18 mouse cellular contexts compared by ENCODE assay signal in genomic region chr7:19691434-19691833, GRCm38 (mm10). TPM values are rescaled to one million over a fixed set of nuclear protein-coding genes. Genes with fewer than 3 reads are reported as not detected.
DNase-seq lines count a peak whose midpoint lies in the region; ATAC-seq and TF ChIP-seq lines count a peak whose summit lies in the region.
"Had no signal": no experiment of that assay in that cellular context is flagged by ENCODE, and none has a peak within 500 bp of the region (broad histone marks: within the 10 kb centered on the region; RNA-seq: fewer than 3 reads in every experiment).

No protein-coding gene starts in this region.

- H3K36me3 ChIP-seq in intestine, embryonic 15.5 days = no peaks in the 10 kb centered on the region
- no peaks in the 10 kb centered on the region for H3K36me3 ChIP-seq in intestine, postnatal 0 days (ENCODE audit: control insufficient read depth, insufficient read depth)
- H3K36me3 ChIP-seq in midbrain, embryonic 11.5 days (ENCODE audit: control insufficient read depth, insufficient read depth, low read length) = peaks cover 3% of the 10 kb centered on the region
- peaks cover 6% of the 10 kb centered on the region for H3K36me3 ChIP-seq in midbrain, embryonic 13.5 days
- H3K36me3 ChIP-seq in liver, embryonic 11.5 days (ENCODE audit: control insufficient read depth, insufficient read depth, low read length) = peaks cover 4% of the 10 kb centered on the region; the same call in 1 of the 2 replicates

- ATAC-seq in intestine, embryonic 15.5 days = no peak
- no peak for ATAC-seq in intestine, postnatal 0 days
- no peak for ATAC-seq in midbrain, embryonic 11.5 days (ENCODE audit: low FRiP score)
- ATAC-seq in midbrain, embryonic 13.5 days = no peak
- no peak for ATAC-seq in liver, embryonic 11.5 days (replicated peaks; ENCODE audit: low FRiP score)
- ATAC-seq in cerebellum, adult (ENCODE audit: insufficient number of reproducible peaks, low FRiP score, low TSS enrichment) = no peak
- no peak for ATAC-seq in CD4-positive, CD25-positive, alpha-beta regulatory T cell, adult 4 months

- H3K4me2 ChIP-seq in intestine, embryonic 15.5 days (replicated peaks) = peak overlapping the region; percentile 6; the same call in 1 of the 2 replicates
- H3K4me2 ChIP-seq in intestine, postnatal 0 days (replicated peaks; ENCODE audit: low read depth) = no peak overlapping the region
- no peak overlapping the region for H3K4me2 ChIP-seq in midbrain, embryonic 11.5 days
- H3K4me2 ChIP-seq in midbrain, embryonic 13.5 days (replicated peaks) = no peak overlapping the region
- peak overlapping the region; percentile 45 for H3K4me2 ChIP-seq in liver, embryonic 11.5 days

- DNase-seq in midbrain, embryonic 11.5 days (ENCODE audit: low spot score, missing footprints) = peak; percentile 69
- no peak for DNase-seq in liver, embryonic 11.5 days (ENCODE audit: low spot score)
- no peak for DNase-seq in left cerebral cortex, adult 18-20 months (ENCODE audit: low spot score in 2 of 2)
- DNase-seq: cerebellum, adult 18-20 months; heart, postnatal 14 days; kidney, adult 18-20 months; layer of hippocampus, adult 9-11 months; right cerebral cortex, adult 18-20 months had no signal

- H3K9ac ChIP-seq in intestine, embryonic 15.5 days = no peak overlapping the region
- no peak overlapping the region for H3K9ac ChIP-seq in intestine, postnatal 0 days (ENCODE audit: low read depth, low read length)
- H3K9ac ChIP-seq in midbrain, embryonic 11.5 days (ENCODE audit: low read length) = no peak overlapping the region
- H3K9ac ChIP-seq in midbrain, embryonic 13.5 days (replicated peaks) = no peak overlapping the region
- H3K9ac ChIP-seq in liver, embryonic 11.5 days (ENCODE audit: low read depth, low read length) = no peak overlapping the region

- H3K27ac ChIP-seq in intestine, embryonic 15.5 days = no peak overlapping the region
- no peak overlapping the region for H3K27ac ChIP-seq in intestine, postnatal 0 days (ENCODE audit: low read depth, low read length)
- no peak overlapping the region for H3K27ac ChIP-seq in midbrain, embryonic 11.5 days (ENCODE audit: low read depth, low read length)
- H3K27ac ChIP-seq in midbrain, embryonic 13.5 days = no peak overlapping the region
- peak overlapping the region; percentile 33; the same call in 1 of the 2 replicates for H3K27ac ChIP-seq in liver, embryonic 11.5 days (ENCODE audit: low read depth, low read length)

- no peak overlapping the region for H3K4me3 ChIP-seq in intestine, embryonic 15.5 days (replicated peaks)
- H3K4me3 ChIP-seq in intestine, postnatal 0 days (ENCODE audit: low read depth, low read length) = no peak overlapping the region
- no peak overlapping the region for H3K4me3 ChIP-seq in midbrain, embryonic 11.5 days (ENCODE audit: low read depth, low read length)
- no peak overlapping the region for H3K4me3 ChIP-seq in midbrain, embryonic 13.5 days (replicated peaks)
- peak overlapping the region; percentile 16; the same call in 1 of the 2 replicates for H3K4me3 ChIP-seq in liver, embryonic 11.5 days (ENCODE audit: low read depth, low read length)

- peaks cover 30% of the 10 kb centered on the region for H3K4me1 ChIP-seq in intestine, embryonic 15.5 days (replicated peaks)
- peaks cover 16% of the 10 kb centered on the region; the same call in 1 of the 2 replicates for H3K4me1 ChIP-seq in intestine, postnatal 0 days (replicated peaks; ENCODE audit: control insufficient read depth, insufficient read depth, low read length)
- peaks cover 4% of the 10 kb centered on the region; the same call in 1 of the 2 replicates for H3K4me1 ChIP-seq in midbrain, embryonic 11.5 days (ENCODE audit: control insufficient read depth, insufficient read depth, low read length)
- 0 out of 2 replicates have a peak, but pooled peaks cover 6% of the 10 kb centered on the region for H3K4me1 ChIP-seq in midbrain, embryonic 13.5 days (replicated peaks)
- H3K4me1 ChIP-seq in liver, embryonic 11.5 days (replicated peaks; ENCODE audit: control insufficient read depth, insufficient read depth, low read length) = peaks cover 34% of the 10 kb centered on the region

- no peak for TF ChIP-seq CTCF in intestine, postnatal 0 days (IDR thresholded peaks at IDR 0.05; ENCODE audit: low read depth)

- no peaks in the 10 kb centered on the region for H3K9me3 ChIP-seq in intestine, embryonic 15.5 days
- H3K9me3 ChIP-seq in intestine, postnatal 0 days (ENCODE audit: control insufficient read depth) = no peaks in the 10 kb centered on the region
- peaks cover under 1% of the 10 kb centered on the region; the same call in 1 of the 2 replicates for H3K9me3 ChIP-seq in midbrain, embryonic 11.5 days (ENCODE audit: control insufficient read depth, low read length)
- H3K9me3 ChIP-seq in midbrain, embryonic 13.5 days = no peaks in the 10 kb centered on the region
- H3K9me3 ChIP-seq in liver, embryonic 11.5 days (ENCODE audit: control insufficient read depth, low read length) = no peaks in the 10 kb centered on the region

- WGBS in intestine, embryonic 15.5 days = 70% methylated on average over 6 of the region's 6 CpGs
- 61% methylated on average over 6 of the region's 6 CpGs for WGBS in intestine, postnatal 0 days
- WGBS in midbrain, embryonic 11.5 days = 79% methylated on average over 6 of the region's 6 CpGs
- 78% methylated on average over 6 of the region's 6 CpGs for WGBS in midbrain, embryonic 13.5 days
- 64% methylated on average over 6 of the region's 6 CpGs for WGBS in liver, embryonic 11.5 days

- no peaks in the 10 kb centered on the region for H3K27me3 ChIP-seq in intestine, embryonic 15.5 days (replicated peaks)
- H3K27me3 ChIP-seq in intestine, postnatal 0 days (replicated peaks; ENCODE audit: control insufficient read depth, insufficient read depth, low read length) = no peaks in the 10 kb centered on the region
- H3K27me3 ChIP-seq in midbrain, embryonic 11.5 days (ENCODE audit: control insufficient read depth, insufficient read depth, low read length) = no peaks in the 10 kb centered on the region
- H3K27me3 ChIP-seq in midbrain, embryonic 13.5 days = no peaks in the 10 kb centered on the region
- H3K27me3 ChIP-seq in liver, embryonic 11.5 days (replicated peaks; ENCODE audit: control insufficient read depth, insufficient read depth, low read length) = no peaks in the 10 kb centered on the region

RNA-seq across cellular contexts. Expression of gene Apoc1, which starts 1.0 kb away (rescaled TPM):
- polyA plus RNA-seq in intestine, embryonic 15.5 days (2015; fragmentation: Nextera tagmentation; extraction: Ambion mirVana) = 27.1 and 34.7 TPM in 2 replicates
- polyA plus RNA-seq in intestine, postnatal 0 days (2015; fragmentation: Nextera tagmentation; extraction: Ambion mirVana) = 34.7 and 50.0 TPM in 2 replicates
- 1.9 and 3.2 TPM in 2 replicates for polyA plus RNA-seq in midbrain, embryonic 11.5 days (2014; fragmentation: Nextera tagmentation; extraction: Ambion mirVana)
- polyA plus RNA-seq in midbrain, embryonic 13.5 days (2015; fragmentation: Nextera tagmentation; extraction: Ambion mirVana) = 0.94 and 1.0 TPM in 2 replicates
- polyA plus RNA-seq in liver, embryonic 11.5 days (2014; fragmentation: Nextera tagmentation; extraction: Ambion mirVana) = 173 and 199 TPM in 2 replicates
- 1 to 10 TPM; 3.9 to 5.3 TPM for total RNA-seq in left cerebral cortex, adult 18-20 months (2021)
- not detected for polyA plus RNA-seq in CD4-positive, CD25-positive, alpha-beta regulatory T cell, adult 4 months (2017; shearing (Covaris generic))

RNA-seq across cellular contexts. Expression of gene Apoe, which starts 7.6 kb away (rescaled TPM):
- 296 and 325 TPM in 2 replicates for polyA plus RNA-seq in intestine, embryonic 15.5 days (2015; fragmentation: Nextera tagmentation; extraction: Ambion mirVana)
- polyA plus RNA-seq in intestine, postnatal 0 days (2015; fragmentation: Nextera tagmentation; extraction: Ambion mirVana) = 435 and 436 TPM in 2 replicates
- 180 and 196 TPM in 2 replicates for polyA plus RNA-seq in midbrain, embryonic 11.5 days (2014; fragmentation: Nextera tagmentation; extraction: Ambion mirVana)
- 173 and 194 TPM in 2 replicates for polyA plus RNA-seq in midbrain, embryonic 13.5 days (2015; fragmentation: Nextera tagmentation; extraction: Ambion mirVana)
- 1,439 and 1,470 TPM in 2 replicates for polyA plus RNA-seq in liver, embryonic 11.5 days (2014; fragmentation: Nextera tagmentation; extraction: Ambion mirVana)
- 1,000 to 10,000 TPM; 1,855 to 2,066 TPM for total RNA-seq in left cerebral cortex, adult 18-20 months (2021)
- 1 to 10 TPM; 6.6 to 7.6 TPM for polyA plus RNA-seq in CD4-positive, CD25-positive, alpha-beta regulatory T cell, adult 4 months (2017; shearing (Covaris generic))

RNA-seq across cellular contexts. Expression of gene Apoc4, which starts 10.2 kb away (rescaled TPM):
- polyA plus RNA-seq in intestine, embryonic 15.5 days (2015; fragmentation: Nextera tagmentation; extraction: Ambion mirVana) = 4.7 and 7.0 TPM in 2 replicates
- polyA plus RNA-seq in intestine, postnatal 0 days (2015; fragmentation: Nextera tagmentation; extraction: Ambion mirVana) = 0.70 and 1.4 TPM in 2 replicates
- not detected in 2 replicates for polyA plus RNA-seq in midbrain, embryonic 11.5 days (2014; fragmentation: Nextera tagmentation; extraction: Ambion mirVana)
- polyA plus RNA-seq in midbrain, embryonic 13.5 days (2015; fragmentation: Nextera tagmentation; extraction: Ambion mirVana) = not detected in 2 replicates
- 4.8 and 5.4 TPM in 2 replicates for polyA plus RNA-seq in liver, embryonic 11.5 days (2014; fragmentation: Nextera tagmentation; extraction: Ambion mirVana)
- total RNA-seq in left cerebral cortex, adult 18-20 months (2021) = not detected
- under 1 TPM in 1 of 2 experiments, not detected in 1; 0.36 TPM for polyA plus RNA-seq in CD4-positive, CD25-positive, alpha-beta regulatory T cell, adult 4 months (2017; shearing (Covaris generic))
- total RNA-seq: gastrocnemius, adult 8-10 months; heart, postnatal 14 days; midbrain, postnatal 0 days had no signal
- polyA plus RNA-seq: forebrain, embryonic 11.5 days; midbrain, postnatal 0 days had no signal

RNA-seq across cellular contexts. Expression of gene Gm44805, which starts 10.2 kb away (rescaled TPM):
- 0.71 and 1.2 TPM in 2 replicates for polyA plus RNA-seq in intestine, embryonic 15.5 days (2015; fragmentation: Nextera tagmentation; extraction: Ambion mirVana)
- 5.6 and 13.5 TPM in 2 replicates for polyA plus RNA-seq in intestine, postnatal 0 days (2015; fragmentation: Nextera tagmentation; extraction: Ambion mirVana)
- not detected in 2 replicates for polyA plus RNA-seq in midbrain, embryonic 11.5 days (2014; fragmentation: Nextera tagmentation; extraction: Ambion mirVana)
- polyA plus RNA-seq in midbrain, embryonic 13.5 days (2015; fragmentation: Nextera tagmentation; extraction: Ambion mirVana) = not detected in 2 replicates
- polyA plus RNA-seq in liver, embryonic 11.5 days (2014; fragmentation: Nextera tagmentation; extraction: Ambion mirVana) = not detected in 2 replicates
- not detected for total RNA-seq in left cerebral cortex, adult 18-20 months (2021)
- polyA plus RNA-seq in CD4-positive, CD25-positive, alpha-beta regulatory T cell, adult 4 months (2017; shearing (Covaris generic)) = not detected
- total RNA-seq: gastrocnemius, adult 8-10 months; heart, postnatal 14 days; midbrain, postnatal 0 days had no signal
- polyA plus RNA-seq: forebrain, embryonic 11.5 days; limb, embryonic 14.5 days; midbrain, postnatal 0 days; neural tube, embryonic 14.5 days had no signal

RNA-seq across cellular contexts. Expression of gene Apoc2, which starts 13.7 kb away (rescaled TPM):
- 164 and 258 TPM in 2 replicates for polyA plus RNA-seq in intestine, embryonic 15.5 days (2015; fragmentation: Nextera tagmentation; extraction: Ambion mirVana)
- polyA plus RNA-seq in intestine, postnatal 0 days (2015; fragmentation: Nextera tagmentation; extraction: Ambion mirVana) = 11,285 and 12,482 TPM in 2 replicates
- not detected in 2 replicates for polyA plus RNA-seq in midbrain, embryonic 11.5 days (2014; fragmentation: Nextera tagmentation; extraction: Ambion mirVana)
- 0.23 TPM in 1 of 2 replicates, not detected in the other for polyA plus RNA-seq in midbrain, embryonic 13.5 days (2015; fragmentation: Nextera tagmentation; extraction: Ambion mirVana)
- polyA plus RNA-seq in liver, embryonic 11.5 days (2014; fragmentation: Nextera tagmentation; extraction: Ambion mirVana) = 235 and 244 TPM in 2 replicates
- total RNA-seq in left cerebral cortex, adult 18-20 months (2021) = not detected
- polyA plus RNA-seq in CD4-positive, CD25-positive, alpha-beta regulatory T cell, adult 4 months (2017; shearing (Covaris generic)) = not detected
- total RNA-seq: gastrocnemius, adult 8-10 months; midbrain, postnatal 0 days had no signal
- polyA plus RNA-seq: forebrain, embryonic 11.5 days had no signal

Comparison
In these comparisons a context has a peak if more than half of its experiments do, and no peak if none do; other contexts are left out.
1. H3K4me2 ChIP-seq: peak in intestine, embryonic 15.5 days (single experiment) and liver, embryonic 11.5 days (single experiment); none in intestine, postnatal 0 days (single experiment), midbrain, embryonic 11.5 days (single experiment) and midbrain, embryonic 13.5 days (single experiment).
2. RNA of gene Apoe, which starts 7.6 kb away (polyA plus RNA-seq): 1,439 to 1,470 TPM in liver, embryonic 11.5 days, 435 to 436 TPM in intestine, postnatal 0 days, 296 to 325 TPM in intestine, embryonic 15.5 days, 173 to 194 TPM in midbrain, embryonic 13.5 days and 180 to 196 TPM in midbrain, embryonic 11.5 days; 6.6 to 7.6 TPM in CD4-positive, CD25-positive, alpha-beta regulatory T cell, adult 4 months; every median in the first group is over 10 times any median in the second.